Mouse (Mus musculus): ENCODE measurements around the gene Galntl6.

DNA sequence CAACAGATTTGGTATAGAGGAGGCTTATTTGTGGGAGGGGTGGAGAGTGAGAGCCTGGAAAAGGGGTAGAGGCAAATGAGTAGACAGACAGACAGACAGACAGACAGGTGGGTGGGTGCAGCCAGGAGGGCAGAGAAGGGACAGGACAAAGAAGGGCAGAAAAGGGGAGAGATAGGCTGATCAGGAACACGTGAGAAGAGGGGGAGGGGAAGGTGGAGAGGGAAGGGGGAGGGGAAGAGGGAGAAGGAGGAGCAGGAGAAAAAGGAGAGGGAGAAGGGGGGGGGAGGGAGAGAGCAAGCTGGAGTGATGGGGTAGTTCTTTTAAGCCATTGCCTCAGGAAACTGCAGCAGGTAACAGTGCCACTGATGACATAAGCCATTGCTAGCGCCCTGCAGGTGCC, 1144.9 kb downstream of the Galntl6 start:
- no peak for TF ChIP-seq MAFK (IDR thresholded peaks at IDR 0.05; ENCODE audit: insufficient read depth, low read depth, low read length)
- no peak for TF ChIP-seq ZNF384 (IDR thresholded peaks at IDR 0.05; ENCODE audit: low read depth, low read length)

All from ES-E14 (cell line).